Mouse (Mus musculus): ENCODE data around the gene Lipm.

Lipm gene

GRCm38 (mm10) chr19:34100633-34101032 is at the start of gene Lipm:
Gene Lipm (plus strand): TSS chr19:34100933.
- DNase-seq: no peak

- DNase-seq: peak in 1 of 2 experiments; percentile 2
These were observed 49.2 kb upstream of the Lipm start for GRCm38 (mm10) chr19:34051502-34051901.

DNA sequence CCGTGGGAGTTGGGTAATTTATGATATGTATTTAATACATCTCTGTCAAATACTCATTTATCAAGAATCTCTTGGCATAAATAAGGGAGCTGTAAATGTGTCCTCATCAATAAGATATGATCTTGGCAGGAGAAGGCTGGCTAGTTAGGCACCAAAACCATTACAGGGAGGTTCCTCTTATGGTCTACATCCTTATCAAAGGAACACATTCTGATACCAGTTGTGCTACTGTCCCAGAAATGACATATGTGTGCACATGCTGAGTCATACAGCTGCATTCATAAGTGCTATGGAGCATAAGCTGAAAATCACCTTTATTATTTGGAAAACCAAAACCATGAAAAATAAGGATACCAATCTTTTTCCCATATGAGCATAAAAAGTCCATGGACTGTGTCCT is 37.2 kb upstream of the Lipm start:
- DNase-seq: no peak

- DNase-seq: no peak
These were observed 36.7 kb upstream of the Lipm start for GRCm38 (mm10) chr19:34064059-34064458.

GRCm38 (mm10) chr19:34066779-34067472 is 33.8 kb upstream of the Lipm start, which contains the start of gene Lipn:
Gene Lipn (plus strand): TSS chr19:34067358.
- DNase-seq: no peak

- no peak for DNase-seq
These were observed 26.5 kb upstream of the Lipm start for GRCm38 (mm10) chr19:34074239-34074638.

DNA sequence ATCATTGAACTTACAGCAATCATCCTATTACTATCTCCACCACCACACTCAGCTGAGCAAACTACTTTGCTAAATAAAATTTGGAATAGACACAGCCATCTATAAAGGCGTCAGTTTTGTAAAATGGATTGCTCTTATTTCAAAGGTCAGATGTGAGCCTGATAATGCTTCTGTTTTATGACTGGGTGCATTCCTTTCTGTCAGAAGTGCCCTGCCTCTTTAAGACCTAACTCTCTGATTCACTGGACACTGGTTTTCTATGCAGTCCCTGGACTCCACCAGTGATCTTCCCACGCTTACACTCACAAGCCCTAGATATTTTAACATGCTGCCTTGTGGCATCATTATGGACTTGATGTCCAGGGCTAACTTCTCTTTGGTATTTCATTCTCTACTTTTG is 22.6 kb upstream of the Lipm start:
- no peak for DNase-seq

DNA sequence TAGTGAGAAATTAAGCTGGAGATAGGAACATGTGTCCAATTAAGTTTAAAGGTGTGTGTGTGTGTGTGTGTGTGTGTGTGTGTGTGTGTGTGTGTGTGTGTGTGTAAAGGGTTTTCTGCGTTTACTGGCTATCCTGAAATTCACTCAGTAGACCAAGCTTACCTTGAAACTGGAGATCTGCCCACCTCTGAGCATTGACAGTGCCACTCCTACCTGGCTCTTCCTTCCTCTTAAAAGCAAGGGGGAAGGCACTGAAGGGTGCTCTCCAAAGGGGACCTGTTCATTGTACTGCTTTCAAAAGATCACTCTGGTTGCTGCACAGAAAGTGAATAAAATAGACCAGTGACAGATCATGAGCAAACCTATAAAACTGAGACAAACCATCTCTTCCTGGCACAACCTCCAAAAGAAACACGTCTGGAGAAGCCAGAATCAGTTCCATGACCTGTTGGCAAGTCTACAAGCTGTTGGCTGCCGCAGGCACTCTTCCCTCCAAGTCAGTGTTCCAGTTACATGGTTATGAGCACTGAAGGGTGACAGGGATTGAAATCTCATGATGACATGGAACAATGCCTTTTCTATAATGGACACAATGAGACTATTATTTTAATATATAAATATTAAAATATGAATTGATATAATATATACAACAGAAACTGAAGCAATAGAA is 11.6 kb upstream of the Lipm start:
- DNase-seq: peak; percentile 82

- peak in 1 of 2 experiments; percentile 4 for DNase-seq
These were observed 5.4 kb upstream of the Lipm start for GRCm38 (mm10) chr19:34095381-34095780.

GRCm38 (mm10) chr19:34096228-34096627 is 4.5 kb upstream of the Lipm start:
- peak; percentile 48 to 64 for DNase-seq

GRCm38 (mm10) chr19:34101888-34102287 is 1.2 kb downstream of the Lipm start:
- DNase-seq: no peak

DNA sequence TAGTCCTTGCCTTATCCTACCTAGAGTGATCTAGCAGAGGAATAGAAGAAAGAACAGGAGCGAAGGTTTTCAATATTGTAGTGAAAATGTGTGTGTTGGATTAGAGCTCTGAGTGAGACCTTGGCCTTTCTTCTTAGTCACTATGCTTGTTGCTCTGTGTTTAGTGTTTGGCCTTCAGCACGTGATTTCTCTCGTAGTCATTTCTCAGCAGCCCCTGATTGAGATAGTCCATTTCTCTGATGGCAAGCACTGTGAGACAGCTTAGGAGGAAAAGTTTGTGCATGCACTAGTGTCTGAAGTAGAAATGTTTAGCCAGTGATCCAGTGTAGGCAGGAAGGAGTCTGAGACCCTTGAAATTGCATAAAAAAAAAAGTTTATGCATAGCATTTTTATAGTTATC is 4.1 kb downstream of the Lipm start:
- no peak for DNase-seq

DNA sequence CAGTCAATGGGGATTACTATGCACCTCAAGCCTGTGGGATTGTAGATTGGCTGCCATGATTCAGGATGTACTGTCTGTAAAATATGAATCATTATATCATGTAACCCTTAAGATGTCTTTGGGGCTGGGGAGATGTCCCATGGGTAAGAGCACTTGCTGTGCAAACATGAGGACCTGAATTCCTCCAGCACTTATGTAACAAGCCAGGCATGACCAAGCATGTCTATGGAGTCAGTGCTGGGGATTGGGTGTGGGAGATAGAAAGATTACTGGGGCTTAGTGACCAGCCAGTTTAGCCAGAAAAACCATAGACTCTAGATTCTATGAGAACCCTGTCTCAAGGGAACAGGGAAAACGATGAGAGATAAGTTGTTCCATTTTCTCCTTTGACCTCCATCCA is 18.4 kb downstream of the Lipm start:
- no peak for DNase-seq

- DNase-seq: no peak
These were observed 18.9 kb downstream of the Lipm start for GRCm38 (mm10) chr19:34119653-34120052.

DNA sequence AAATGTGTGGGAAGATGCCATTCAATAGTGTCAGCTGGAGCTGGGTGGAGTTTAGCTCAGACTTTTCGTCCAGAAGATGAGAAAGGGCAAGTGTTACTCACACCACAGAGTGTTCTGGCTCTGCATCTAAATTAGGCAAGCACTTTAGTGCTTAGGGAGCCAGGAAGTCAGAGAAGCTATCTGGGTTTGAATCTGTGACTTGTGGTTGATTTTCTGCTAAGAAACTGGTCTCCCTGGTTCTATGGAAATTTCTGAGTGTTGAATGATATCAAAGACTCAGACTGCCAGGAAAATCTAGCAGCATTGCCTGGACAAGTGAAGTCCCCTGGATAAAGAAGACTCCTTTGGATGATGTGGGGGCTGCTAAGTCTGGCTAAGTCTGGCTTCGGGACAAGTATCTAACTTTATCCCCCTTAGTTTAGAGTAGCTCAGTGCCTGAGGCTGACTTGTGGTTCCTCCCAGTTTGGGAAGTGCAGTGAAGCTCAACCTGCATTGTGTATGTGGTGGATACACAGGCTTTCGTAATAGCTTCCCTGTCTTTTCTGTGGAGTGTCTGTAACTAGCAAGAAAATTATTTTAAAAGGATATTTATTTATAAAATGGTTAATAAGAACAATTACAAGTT is 19.5 kb downstream of the Lipm start:
- DNase-seq: no peak

DNA sequence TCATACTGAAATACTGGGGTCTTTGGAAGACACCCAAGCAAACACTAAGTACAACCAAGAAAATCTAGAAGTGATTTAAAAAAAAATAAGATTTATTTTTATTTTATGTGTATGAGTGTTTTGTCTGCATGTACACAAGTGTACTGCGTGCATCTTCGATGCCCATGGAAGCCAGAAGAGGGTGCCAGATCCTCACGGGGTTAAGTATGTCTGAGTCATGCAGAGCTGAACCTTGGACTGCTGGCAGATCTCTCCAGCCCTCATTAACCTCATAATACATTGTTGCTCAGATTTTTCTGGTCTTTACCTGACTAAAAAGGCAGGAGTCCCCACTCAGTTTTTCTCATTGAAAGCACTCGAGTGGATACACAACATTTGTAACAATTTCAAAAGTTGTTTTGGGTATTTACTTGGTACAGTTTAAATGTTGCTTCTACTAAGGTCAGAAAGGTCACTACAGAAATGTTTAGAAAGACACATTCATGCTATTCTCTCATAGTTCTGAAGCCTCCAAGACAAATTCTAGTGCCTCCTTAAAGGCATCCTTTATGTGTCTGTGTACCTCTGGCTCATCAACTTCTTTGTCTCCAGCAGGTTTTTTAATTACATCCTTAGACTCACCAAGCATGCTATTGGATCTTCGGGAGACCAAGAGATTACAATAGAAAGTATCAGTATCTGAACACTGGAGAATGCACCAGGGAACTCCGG is 38.1 kb downstream of the Lipm start:
- peak in 1 of 2 experiments; percentile 3 for DNase-seq

- DNase-seq: no peak
These were observed 38.8 kb downstream of the Lipm start for GRCm38 (mm10) chr19:34139431-34140046.

GRCm38 (mm10) chr19:34148421-34148820 is 47.7 kb downstream of the Lipm start:
- DNase-seq: no peak

- DNase-seq: peak in 1 of 2 experiments; percentile 12
These were observed 51.2 kb downstream of the Lipm start for GRCm38 (mm10) chr19:34151909-34152308.

- no peak for DNase-seq
These were observed 52.8 kb downstream of the Lipm start for GRCm38 (mm10) chr19:34153263-34154144.

- no peak for DNase-seq
These were observed 62.0 kb downstream of the Lipm start for GRCm38 (mm10) chr19:34162693-34163092.

- DNase-seq: no peak
These were observed 65.2 kb downstream of the Lipm start, which contains the start of gene Ankrd22 for GRCm38 (mm10) chr19:34165891-34166290. Gene Ankrd22 (minus strand): TSS chr19:34166053.

Data from cerebellum, postnatal 10 days (tissue).